Mouse (Mus musculus) liver, postnatal 0 days (tissue): ENCODE results near the gene Gmpr2.

ENCODE experiments used
- CTCF ChIP-seq: sonication (generic); IDR thresholded peaks from 2 replicates; pipeline ENCODE4 v1.5.1; 2016; ENCODE audit warnings: antibody characterized with exemption, low read depth
- EP300 ChIP-seq: IDR thresholded peaks from 2 replicates; pipeline ENCODE4 v1.6.1; 2016; ENCODE audit warnings: antibody characterized with exemption, low read depth, mild to moderate bottlenecking

DNA sequence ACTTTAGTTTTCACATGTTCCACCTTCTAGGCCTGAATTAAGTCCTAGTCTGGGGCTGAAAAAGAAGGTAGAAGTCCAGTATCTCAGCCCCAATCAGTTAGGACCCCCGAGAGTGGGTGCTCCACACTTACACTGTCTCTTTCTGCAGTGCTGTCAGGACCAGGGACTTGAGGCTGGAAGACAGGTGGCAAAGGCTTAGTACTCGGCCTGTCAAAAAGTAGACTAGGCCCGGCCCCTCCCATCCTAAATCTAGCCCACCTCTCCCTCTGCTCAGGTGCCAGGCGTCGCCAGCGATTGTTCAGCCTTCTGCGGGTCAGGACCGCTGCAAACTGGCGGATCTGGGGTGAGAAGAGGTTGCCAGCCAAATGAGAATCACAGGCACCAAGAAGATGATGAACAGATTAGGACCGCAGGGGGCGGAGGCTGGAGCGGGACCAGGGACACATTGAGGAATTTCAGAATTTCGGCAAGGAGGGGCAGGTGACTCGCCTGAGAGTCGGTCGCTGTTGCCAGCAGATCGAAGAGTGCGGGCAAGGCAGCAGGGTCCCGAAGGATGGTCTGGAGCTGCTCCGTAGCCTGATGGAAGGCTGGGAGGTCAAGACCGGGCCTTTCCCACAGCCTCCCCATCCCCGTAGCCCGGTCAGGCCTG is 36.7 kb upstream of the Gmpr2 start:
- TF ChIP-seq CTCF, result no peak
- no peak for TF ChIP-seq EP300
